Mouse (Mus musculus): ENCODE results near the gene Casr.

The Casr gene

GRCm38 (mm10) chr16:36561386-36562338 lies at the start of gene Casr:
Gene Casr (minus strand): TSS chr16:36562141.
- in situ Hi-C loops (cut with MboI, MseI), result no loop called here

GRCm38 (mm10) chr16:36602632-36603031 lies 40.7 kb upstream of the Casr start:
- in situ Hi-C loops (cut with MboI, MseI), result loop anchor here (5.0 kb wide), 1 partner anchor 125 kb away; no protein-coding TSS in a partner anchor

GRCm38 (mm10) chr16:36598265-36598664 lies 36.3 kb upstream of the Casr start:
- in situ Hi-C loops (cut with MboI, MseI), result no loop called here

- in situ Hi-C loops (cut with MboI, MseI), result no loop called here
Measured at GRCm38 (mm10) chr16:36596671-36597410, 34.9 kb upstream of the Casr start.

- in situ Hi-C loops (cut with MboI, MseI), result no loop called here
Measured at GRCm38 (mm10) chr16:36589898-36590297, 28.0 kb upstream of the Casr start.

- in situ Hi-C loops (cut with MboI, MseI), result no loop called here
Measured at GRCm38 (mm10) chr16:36587971-36588370, 26.0 kb upstream of the Casr start.

- in situ Hi-C loops (cut with MboI, MseI), result no loop called here
Measured at GRCm38 (mm10) chr16:36582073-36582472, 20.1 kb upstream of the Casr start.

GRCm38 (mm10) chr16:36571942-36572341 lies 10.0 kb upstream of the Casr start:
- in situ Hi-C loops (cut with MboI, MseI), result no loop called here

GRCm38 (mm10) chr16:36559573-36559972 lies 2.4 kb downstream of the Casr start:
- in situ Hi-C loops (cut with MboI, MseI), result no loop called here

GRCm38 (mm10) chr16:36555672-36556165 lies 6.2 kb downstream of the Casr start:
- in situ Hi-C loops (cut with MboI, MseI), result no loop called here

GRCm38 (mm10) chr16:36553624-36554023 lies 8.3 kb downstream of the Casr start:
- in situ Hi-C loops (cut with MboI, MseI), result no loop called here

GRCm38 (mm10) chr16:36545333-36545732 lies 16.6 kb downstream of the Casr start:
- in situ Hi-C loops (cut with MboI, MseI), result no loop called here

GRCm38 (mm10) chr16:36543091-36543490 lies 18.9 kb downstream of the Casr start:
- in situ Hi-C loops (cut with MboI, MseI), result no loop called here

- in situ Hi-C loops (cut with MboI, MseI), result no loop called here
Measured at GRCm38 (mm10) chr16:36540834-36541233, 21.1 kb downstream of the Casr start.

- in situ Hi-C loops (cut with MboI, MseI), result no loop called here
Measured at GRCm38 (mm10) chr16:36532981-36533687, 28.8 kb downstream of the Casr start.

GRCm38 (mm10) chr16:36532046-36532445 lies 29.9 kb downstream of the Casr start:
- in situ Hi-C loops (cut with MboI, MseI), result no loop called here

GRCm38 (mm10) chr16:36531630-36532029 lies 30.3 kb downstream of the Casr start:
- in situ Hi-C loops (cut with MboI, MseI), result no loop called here

GRCm38 (mm10) chr16:36530566-36531552 lies 31.1 kb downstream of the Casr start:
- in situ Hi-C loops (cut with MboI, MseI), result no loop called here

GRCm38 (mm10) chr16:36528822-36529221 lies 33.1 kb downstream of the Casr start:
- in situ Hi-C loops (cut with MboI, MseI), result no loop called here

GRCm38 (mm10) chr16:36526596-36527282 lies 35.2 kb downstream of the Casr start:
- in situ Hi-C loops (cut with MboI, MseI), result no loop called here
